Mouse (Mus musculus): Measurements from ENCODE around the gene Ncbp3. TPM values are rescaled to one million over a fixed set of nuclear protein-coding genes. Genes with fewer than 3 reads are reported as not detected.
A peak's percentile ranks its signal among the peaks of the same experiment; 100 is the strongest.

Ncbp3 gene
- total and polyA plus RNA-seq, 3 experiments: 8.4 to 9.3 TPM; not detected in 1

- peak; percentile 45; the same call in 1 of the 2 replicates for TF ChIP-seq SIN3A (IDR thresholded peaks at IDR 0.05; ENCODE audit: low read length)
- TF ChIP-seq MAZ (IDR thresholded peaks at IDR 0.05; ENCODE audit: low read depth, low read length): no peak
- TF ChIP-seq MAFK (IDR thresholded peaks at IDR 0.05; ENCODE audit: borderline replicate concordance, low read depth, low read length): no peak
Observed at GRCm38 (mm10) chr11:73019147-73019795, 28.3 kb upstream of the Ncbp3 start (continued).

- Histone ChIP-seq H3K27ac (ENCODE audit: control insufficient read depth, low read depth, low read length) (no peak overlapping the region), H3K36me3 (ENCODE audit: control insufficient read depth in 1 of 2, insufficient read depth in 2 of 2, low read length in 2 of 2) (peaks cover 0 to 6% of the 10 kb centered on the region in 2 experiments; a peak in 2 of 4 replicates), H3K79me2 (ENCODE audit: control insufficient read depth, insufficient read depth, low read length, poor library complexity) (no peaks in the 10 kb centered on the region; the same call in 1 of the 2 replicates), H3K27me3 (ENCODE audit: control insufficient read depth in 1 of 2, insufficient read depth in 2 of 2, low read length in 2 of 2) (no peaks in the 10 kb centered on the region), H3K4me3 (ENCODE audit: control insufficient read depth in 1 of 2, insufficient read depth in 1 of 2, low read depth in 2 of 2, low read length in 2 of 2) (no peak overlapping the region), H3K4me1 (ENCODE audit: control insufficient read depth in 1 of 2, insufficient read depth in 2 of 2, low read length in 2 of 2) (peaks cover 4 to 20% of the 10 kb centered on the region in 2 experiments), H3K9ac (ENCODE audit: control insufficient read depth, low read depth, low read length, poor library complexity, severe bottlenecking) (no peak overlapping the region), H3K9me3 (replicated peaks; ENCODE audit: insufficient read depth, low read length) (no peaks in the 10 kb centered on the region)
- no peak for TF ChIP-seq UBTF (IDR thresholded peaks at IDR 0.05; ENCODE audit: borderline replicate concordance, insufficient read depth, low read depth, low read length)
- TF ChIP-seq E2F4 (IDR thresholded peaks at IDR 0.05; ENCODE audit: borderline replicate concordance, low read depth, low read length): no peak
- TF ChIP-seq TCF12 (IDR thresholded peaks at IDR 0.05; ENCODE audit: low read depth, low read length): no peak
- no peak for TF ChIP-seq ZMIZ1 (IDR thresholded peaks at IDR 0.05; ENCODE audit: low read depth, low read length)
- no peak for TF ChIP-seq KAT2A (conservative IDR thresholded peaks at IDR 0.05; ENCODE audit: low read depth, low read length)
- no peak for TF ChIP-seq CHD1 (IDR thresholded peaks at IDR 0.05; ENCODE audit: low read depth, low read length)
- TF ChIP-seq GATA1 (IDR thresholded peaks at IDR 0.05; ENCODE audit: low read depth, low read length): no peak
- no peak for TF ChIP-seq EP300 (IDR thresholded peaks at IDR 0.05; ENCODE audit: low read depth in 1 of 2, low read length in 2 of 2)
- no peak for TF ChIP-seq MXI1 (IDR thresholded peaks at IDR 0.05; ENCODE audit: low read depth, low read length)
- TF ChIP-seq TBP (IDR thresholded peaks at IDR 0.05; ENCODE audit: low read depth, low read length): no peak
- TF ChIP-seq CTCF (IDR thresholded peaks at IDR 0.05 in 2 of 3, conservative IDR thresholded peaks at IDR 0.05 in 1 of 3; ENCODE audit: control insufficient read depth in 1 of 3, insufficient read depth in 1 of 3, low read depth in 2 of 3, low read length in 3 of 3, poor library complexity in 1 of 3, severe bottlenecking in 1 of 3): no peak
- no peak for TF ChIP-seq TAL1 (IDR thresholded peaks at IDR 0.05; ENCODE audit: low read length)
- TF ChIP-seq ZKSCAN1 (IDR thresholded peaks at IDR 0.05; ENCODE audit: low read depth, low read length): no peak
- no peak for TF ChIP-seq SMC3 (IDR thresholded peaks at IDR 0.05; ENCODE audit: low read depth, low read length)
- no peak for TF ChIP-seq ZC3H11A (IDR thresholded peaks at IDR 0.05; ENCODE audit: low read depth, low read length)
- TF ChIP-seq USF2 (IDR thresholded peaks at IDR 0.05; ENCODE audit: borderline replicate concordance in 1 of 2, insufficient read depth in 1 of 2, low read depth in 1 of 2, low read length in 2 of 2): no peak
- TF ChIP-seq JUND (IDR thresholded peaks at IDR 0.05; ENCODE audit: low read depth, low read length): no peak
- no peak for TF ChIP-seq GABPA (IDR thresholded peaks at IDR 0.05; ENCODE audit: low read depth, low read length)
- TF ChIP-seq HCFC1 (IDR thresholded peaks at IDR 0.05; ENCODE audit: low read depth, low read length): no peak
- no peak for TF ChIP-seq BHLHE40 (IDR thresholded peaks at IDR 0.05; ENCODE audit: borderline replicate concordance, low read depth, low read length)
- DNase-seq (ENCODE audit: low read depth, low spot score): no peak
Observed at GRCm38 (mm10) chr11:73020953-73021800, 26.4 kb upstream of the Ncbp3 start.

Data from MEL (cell line).